Mouse (Mus musculus): Measurements from ENCODE around the gene Nadk.

DNA sequence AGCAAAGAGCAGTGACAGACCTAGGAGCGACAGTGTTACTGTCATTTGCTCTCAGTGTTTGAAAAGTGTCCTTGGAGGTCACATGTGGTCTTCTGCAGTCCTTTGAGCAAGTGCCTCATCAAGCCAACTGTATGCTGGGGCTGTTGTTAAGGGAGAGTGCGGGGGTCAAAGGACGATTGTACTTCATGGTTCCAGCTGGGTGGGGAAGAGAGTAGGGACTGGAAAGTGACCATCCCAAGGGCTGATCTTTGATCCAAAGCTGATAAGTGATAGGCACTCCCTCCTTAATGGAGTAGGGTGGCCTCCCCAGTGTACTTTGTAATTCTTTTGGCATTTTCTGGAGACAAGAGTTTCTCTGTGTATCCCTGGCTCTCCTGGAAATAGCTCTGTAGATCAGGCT, 49.7 kb downstream of the Nadk start:
- TF ChIP-seq CTCF (IDR thresholded peaks at IDR 0.05): no peak
- TF ChIP-seq EP300 (IDR thresholded peaks at IDR 0.05): no peak

All from lung, postnatal 0 days (tissue).